In the genomic region with DNA sequence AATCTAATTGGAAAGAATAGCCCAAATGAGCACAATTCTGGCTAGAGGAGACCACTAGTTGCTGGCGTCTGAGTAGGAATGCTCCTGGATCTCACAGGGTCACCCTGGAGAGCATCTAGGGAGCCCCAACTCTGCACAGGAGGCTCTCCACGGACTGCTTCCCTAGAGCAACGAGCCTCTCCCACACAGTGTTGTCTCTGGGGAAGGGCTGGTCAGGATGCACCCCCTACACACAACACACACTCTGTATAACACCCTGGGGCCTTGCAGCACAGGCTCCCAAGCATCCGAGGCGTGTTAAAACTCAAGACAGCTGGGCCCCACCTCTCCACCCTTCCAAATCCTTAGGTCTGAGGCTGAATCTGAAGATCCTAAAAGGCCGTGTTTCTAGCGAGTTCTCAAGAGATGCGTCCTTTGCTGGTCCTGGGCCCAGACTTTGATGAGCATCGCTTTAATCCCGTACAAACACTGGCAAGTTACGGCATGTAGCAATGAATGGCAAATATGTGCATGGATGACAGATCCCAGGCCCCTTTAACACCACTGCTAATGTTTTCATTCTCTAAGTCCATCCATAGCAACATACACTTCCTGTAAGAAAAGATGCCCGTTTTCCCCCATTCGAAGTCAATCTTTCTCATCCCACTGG, we compare ENCODE assay signal across 9 mouse cellular contexts. TPM values are rescaled to one million over a fixed set of nuclear protein-coding genes. Genes with fewer than 3 reads are reported as not detected.
DNase-seq lines count a peak whose midpoint lies in the region; ATAC-seq and TF ChIP-seq lines count a peak whose summit lies in the region.
"Had no signal": no experiment of that assay in that cellular context is flagged by ENCODE, and none has a peak within 500 bp of the region (broad histone marks: within the 10 kb centered on the region; RNA-seq: fewer than 3 reads in every experiment).

No protein-coding gene starts in this region.

- no peak overlapping the region for H3K4me3 ChIP-seq in heart, embryonic 12.5 days
- H3K4me3 ChIP-seq in layer of hippocampus, adult 2 months: no peak overlapping the region
- H3K4me3 ChIP-seq in forebrain, embryonic 15.5 days: no peak overlapping the region
- no peak overlapping the region for H3K4me3 ChIP-seq in myocyte
- H3K4me3 ChIP-seq: liver, embryonic 15.5 days had no signal

- no peak overlapping the region for H3K27ac ChIP-seq in heart, embryonic 12.5 days (ENCODE audit: poor library complexity, severe bottlenecking)
- peak overlapping the region; percentile 77 for H3K27ac ChIP-seq in layer of hippocampus, adult 2 months
- peak overlapping the region; percentile 21; the same call in 1 of the 2 replicates for H3K27ac ChIP-seq in forebrain, embryonic 15.5 days (replicated peaks)
- H3K27ac ChIP-seq: liver, embryonic 15.5 days had no signal

- no peak overlapping the region for H3ac ChIP-seq in myocyte (ENCODE audit: control insufficient read depth, insufficient read length)

- 76% methylated on average over 13 of the region's 13 CpGs for WGBS in heart, embryonic 12.5 days
- WGBS in forebrain, embryonic 15.5 days: 67% methylated on average over 13 of the region's 13 CpGs

- no peak for TF ChIP-seq POLR2A in myocyte (IDR thresholded peaks at IDR 0.05; ENCODE audit: insufficient read length, low read depth)

- ATAC-seq in heart, embryonic 12.5 days (ENCODE audit: insufficient number of reproducible peaks, low FRiP score): no peak
- ATAC-seq in forebrain, embryonic 15.5 days (replicated peaks): no peak

- H3K9ac ChIP-seq in heart, embryonic 12.5 days: no peak overlapping the region
- no peak overlapping the region for H3K9ac ChIP-seq in forebrain, embryonic 15.5 days (replicated peaks)
- H3K9ac ChIP-seq: liver, embryonic 15.5 days had no signal

- no peaks in the 10 kb centered on the region for H3K79me2 ChIP-seq in myocyte (ENCODE audit: control insufficient read depth, insufficient read depth)

- H3K27me3 ChIP-seq in heart, embryonic 12.5 days (replicated peaks): no peaks in the 10 kb centered on the region
- H3K27me3 ChIP-seq in forebrain, embryonic 15.5 days: no peaks in the 10 kb centered on the region
- no peaks in the 10 kb centered on the region for H3K27me3 ChIP-seq in myocyte (ENCODE audit: control insufficient read depth, insufficient read depth, insufficient read length)
- H3K27me3 ChIP-seq: liver, embryonic 15.5 days had no signal

- peaks cover 13% of the 10 kb centered on the region for H3K4me1 ChIP-seq in heart, embryonic 12.5 days (replicated peaks)
- peaks cover 19% of the 10 kb centered on the region for H3K4me1 ChIP-seq in forebrain, embryonic 15.5 days
- H3K4me1 ChIP-seq: liver, embryonic 15.5 days had no signal

- intact Hi-C loops in left cerebral cortex, postnatal 4 days (cut with DNase I): no loop called here

- no peaks in the 10 kb centered on the region for H3K36me3 ChIP-seq in heart, embryonic 12.5 days
- H3K36me3 ChIP-seq in forebrain, embryonic 15.5 days: no peaks in the 10 kb centered on the region
- no peaks in the 10 kb centered on the region for H3K36me3 ChIP-seq in myocyte (ENCODE audit: control insufficient read depth, insufficient read depth)
- H3K36me3 ChIP-seq: G1E; liver, embryonic 15.5 days had no signal

- DNase-seq in heart, adult 9 months (ENCODE audit: low spot score in 2 of 2): peak; percentile 12 to 19
- DNase-seq in layer of hippocampus, adult 2 months (ENCODE audit: low spot score in 2 of 2): no peak
- DNase-seq in layer of hippocampus, adult 9-10 months (ENCODE audit: low spot score): no peak
- DNase-seq in left cerebral cortex, postnatal 4 days: no peak

- no peak for TF ChIP-seq CTCF in layer of hippocampus, adult 2 months (conservative IDR thresholded peaks at IDR 0.05)

- H3K9me3 ChIP-seq in heart, embryonic 12.5 days (replicated peaks): no peaks in the 10 kb centered on the region
- no peaks in the 10 kb centered on the region for H3K9me3 ChIP-seq in forebrain, embryonic 15.5 days
- H3K9me3 ChIP-seq: liver, embryonic 15.5 days had no signal

- no peak overlapping the region for H3K4me2 ChIP-seq in heart, embryonic 12.5 days
- H3K4me2 ChIP-seq in forebrain, embryonic 15.5 days (replicated peaks): no peak overlapping the region
- peak overlapping the region; percentile 22 for H3K4me2 ChIP-seq in myocyte (ENCODE audit: low read depth)
- H3K4me2 ChIP-seq: liver, embryonic 15.5 days had no signal

TF ChIP-seq in myocyte, 11 proteins besides CTCF, POLR2A, EP300 and RAD21:
- TF ChIP-seq CEBPB (IDR thresholded peaks at IDR 0.05; ENCODE audit: insufficient read depth, poor library complexity, severe bottlenecking): no peak
- TF ChIP-seq MYOD1 (IDR thresholded peaks at IDR 0.05; ENCODE audit: control insufficient read depth in 1 of 3, insufficient read length in 2 of 3, low read depth in 2 of 3): no peak
- TF ChIP-seq REST (IDR thresholded peaks at IDR 0.05; ENCODE audit: insufficient read depth, insufficient read length): no peak
- no peak for TF ChIP-seq MAX (IDR thresholded peaks at IDR 0.05; ENCODE audit: low read depth)
- no peak for TF ChIP-seq TCF3 (IDR thresholded peaks at IDR 0.05; ENCODE audit: insufficient read length, low read depth)
- no peak for TF ChIP-seq SRF (IDR thresholded peaks at IDR 0.05; ENCODE audit: control insufficient read depth, insufficient read length, low read depth)
- TF ChIP-seq E2F4 (IDR thresholded peaks at IDR 0.05; ENCODE audit: insufficient read depth): no peak
- no peak for TF ChIP-seq MYOG (IDR thresholded peaks at IDR 0.05; ENCODE audit: control insufficient read depth in 1 of 3, insufficient read depth in 1 of 3, insufficient read length in 2 of 3, low read depth in 2 of 3)
- TF ChIP-seq USF1 (IDR thresholded peaks at IDR 0.05; ENCODE audit: low read depth): no peak
- no peak for TF ChIP-seq TCF12 (IDR thresholded peaks at IDR 0.05; ENCODE audit: insufficient read depth, poor library complexity, severe bottlenecking)
- TF ChIP-seq POLR2AphosphoS2 (IDR thresholded peaks at IDR 0.05; ENCODE audit: insufficient read length, low read depth): no peak

RNA-seq across cellular contexts. Expression of a gene that starts 56.4 kb away (rescaled TPM):
- polyA plus RNA-seq in heart, embryonic 12.5 days (2016; fragmentation: Nextera tagmentation; extraction: Ambion mirVana): 69.1 and 70.4 TPM in 2 replicates
- total RNA-seq in layer of hippocampus, adult 2 months (2021): 100 to 1,000 TPM; 221 to 227 TPM
- 87.8 and 91.1 TPM in 2 replicates for polyA plus RNA-seq in forebrain, embryonic 15.5 days (2015; fragmentation: Nextera tagmentation; extraction: Ambion mirVana)
- polyA plus RNA-seq in myocyte (2012; fragmentation: generic; extraction: Trizol): 43.3 TPM
- total RNA-seq in left cerebral cortex, postnatal 4 days (2021): 10 to 100 TPM; 88.4 to 91.0 TPM

Comparison
In these comparisons a context has a peak if more than half of its experiments do, and no peak if none do; other contexts are left out.
1. DNase-seq: peak in heart, adult 9 months (2 of 2); none in layer of hippocampus, adult 2 months (0 of 2), layer of hippocampus, adult 9-10 months (single experiment) and left cerebral cortex, postnatal 4 days (single experiment).